Mouse (Mus musculus): ENCODE results near the gene Tmem270.

DNA sequence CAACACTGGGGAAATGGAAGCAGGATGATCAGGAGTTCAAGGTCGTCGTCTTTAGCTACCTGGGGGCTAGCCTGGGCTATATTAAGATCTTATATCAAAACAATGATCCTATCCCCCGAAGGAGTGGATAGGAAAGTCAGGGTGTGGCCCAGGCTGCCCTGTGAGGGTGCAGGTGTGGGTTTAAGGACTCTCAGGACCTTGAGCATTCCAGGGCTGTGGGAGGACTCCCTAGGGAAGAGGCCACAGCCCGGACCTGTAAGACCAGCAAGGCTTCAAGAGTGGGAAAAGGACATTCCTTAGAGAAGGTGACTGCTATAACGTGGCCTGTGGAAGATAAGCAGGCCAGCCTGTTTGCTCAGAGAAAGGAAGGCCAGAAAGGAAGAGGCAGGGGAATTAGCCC is 37.6 kb upstream of the Tmem270 start:
- no peak for TF ChIP-seq CEBPB (IDR thresholded peaks at IDR 0.05; ENCODE audit: insufficient read depth, poor library complexity, severe bottlenecking)
- TF ChIP-seq MAX (IDR thresholded peaks at IDR 0.05; ENCODE audit: low read depth): no peak
- TF ChIP-seq POLR2A (IDR thresholded peaks at IDR 0.05; ENCODE audit: insufficient read length, low read depth): no peak
- no peak for TF ChIP-seq E2F4 (IDR thresholded peaks at IDR 0.05; ENCODE audit: insufficient read depth)
- no peak for TF ChIP-seq POLR2AphosphoS2 (IDR thresholded peaks at IDR 0.05; ENCODE audit: insufficient read length, low read depth)
